17 mouse cellular contexts compared by ENCODE assay signal in the genomic region with DNA sequence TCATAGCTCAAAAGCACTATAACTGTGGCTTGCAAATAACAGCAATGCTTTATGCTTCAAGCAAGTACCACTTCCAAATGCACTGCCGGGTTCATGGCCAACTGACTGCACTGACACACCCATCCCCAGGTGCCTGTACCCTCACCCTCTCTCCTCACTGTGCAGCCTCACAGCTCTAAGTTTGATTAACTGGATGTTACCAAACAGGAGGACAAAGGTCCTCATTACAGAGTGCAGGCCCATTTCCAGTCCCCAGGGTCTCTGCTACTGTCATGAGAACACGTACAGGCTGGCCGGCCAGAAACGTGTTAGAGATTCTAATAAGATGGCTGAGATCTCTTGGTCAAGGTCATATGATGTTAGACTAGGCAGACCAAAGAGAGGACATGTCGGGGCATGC.
A peak's percentile ranks its signal among the peaks of the same experiment; 100 is the strongest.
DNase-seq lines count a peak whose midpoint lies in the region; ATAC-seq lines count a peak whose summit lies in the region.
"Had no signal": no experiment of that assay in that cellular context is flagged by ENCODE, and none has a peak within 500 bp of the region (broad histone marks: within the 10 kb centered on the region; RNA-seq: fewer than 3 reads in every experiment).

No protein-coding gene starts in this region.

- H3K4me1 ChIP-seq in heart, embryonic 12.5 days (replicated peaks), result peaks cover 17% of the 10 kb centered on the region
- H3K4me1 ChIP-seq in liver, embryonic 15.5 days (replicated peaks), result no peaks in the 10 kb centered on the region

- peak; percentile 91 for DNase-seq in heart, adult 11 months
- peak; percentile 67 for DNase-seq in kidney, adult 9 months
- DNase-seq in kidney, postnatal 4 days, result no peak
- peak; percentile 20 for DNase-seq in ES-CJ7 (ENCODE audit: low read depth, low spot score)
- no peak for DNase-seq in retina, embryonic 14.5 days (ENCODE audit: low spot score)
- DNase-seq: cerebellum, adult 2 months; cerebellum, postnatal 36 days; gastrocnemius, postnatal 10 days; heart, adult 18-20 months; layer of hippocampus, postnatal 36 days; right cerebral cortex, postnatal 4 days had no signal

- H3K27ac ChIP-seq in heart, embryonic 12.5 days (ENCODE audit: poor library complexity, severe bottlenecking), result no peak overlapping the region
- H3K27ac ChIP-seq in liver, embryonic 15.5 days (replicated peaks), result no peak overlapping the region
- H3K27ac ChIP-seq: forebrain, embryonic 10.5 days had no signal

- H3K9ac ChIP-seq in heart, embryonic 12.5 days, result no peak overlapping the region
- no peak overlapping the region for H3K9ac ChIP-seq in liver, embryonic 15.5 days

- no peak overlapping the region for H3K4me2 ChIP-seq in heart, embryonic 12.5 days
- no peak overlapping the region for H3K4me2 ChIP-seq in liver, embryonic 15.5 days
- H3K4me2 ChIP-seq: midbrain, embryonic 11.5 days had no signal

- no peaks in the 10 kb centered on the region for H3K36me3 ChIP-seq in heart, embryonic 12.5 days
- no peaks in the 10 kb centered on the region for H3K36me3 ChIP-seq in liver, embryonic 15.5 days (replicated peaks)
- H3K36me3 ChIP-seq: forebrain, embryonic 10.5 days had no signal

- WGBS in heart, embryonic 12.5 days, result 84% methylated on average over 5 of the region's 5 CpGs
- WGBS in liver, embryonic 15.5 days (ENCODE audit: insufficient replicate concordance), result 45% methylated on average over 5 of the region's 5 CpGs

- ATAC-seq in heart, embryonic 12.5 days (ENCODE audit: insufficient number of reproducible peaks, low FRiP score), result no peak
- peak; percentile 73 for ATAC-seq in liver, embryonic 15.5 days (ENCODE audit: insufficient read depth)
- ATAC-seq: CD4-positive, CD25-positive, alpha-beta regulatory T cell, adult 4 months; lung, postnatal 0 days had no signal

- no peaks in the 10 kb centered on the region for H3K27me3 ChIP-seq in heart, embryonic 12.5 days (replicated peaks)
- no peaks in the 10 kb centered on the region for H3K27me3 ChIP-seq in liver, embryonic 15.5 days

- H3K4me3 ChIP-seq in heart, embryonic 12.5 days, result no peak overlapping the region
- no peak overlapping the region for H3K4me3 ChIP-seq in liver, embryonic 15.5 days (replicated peaks)
- H3K4me3 ChIP-seq: forebrain, embryonic 10.5 days had no signal

- no peaks in the 10 kb centered on the region for H3K9me3 ChIP-seq in heart, embryonic 12.5 days (replicated peaks)
- H3K9me3 ChIP-seq in liver, embryonic 15.5 days (replicated peaks), result no peaks in the 10 kb centered on the region
- H3K9me3 ChIP-seq: forebrain, embryonic 10.5 days had no signal

Comparison
In these comparisons a context has a peak if more than half of its experiments do, and no peak if none do; other contexts are left out.
1. DNase-seq: peak in heart, adult 11 months (single experiment), kidney, adult 9 months (single experiment) and ES-CJ7 (single experiment); none in kidney, postnatal 4 days (0 of 2) and retina, embryonic 14.5 days (single experiment).